Mouse (Mus musculus): ENCODE measurements around the gene Mynn. TPM values are rescaled to one million over a fixed set of nuclear protein-coding genes. Genes with fewer than 3 reads are reported as not detected.
A peak's percentile ranks its signal among the peaks of the same experiment; 100 is the strongest.

Gene Mynn
- polyA plus RNA-seq, 1 experiment from 2014 or later = 36.1 TPM

DNA sequence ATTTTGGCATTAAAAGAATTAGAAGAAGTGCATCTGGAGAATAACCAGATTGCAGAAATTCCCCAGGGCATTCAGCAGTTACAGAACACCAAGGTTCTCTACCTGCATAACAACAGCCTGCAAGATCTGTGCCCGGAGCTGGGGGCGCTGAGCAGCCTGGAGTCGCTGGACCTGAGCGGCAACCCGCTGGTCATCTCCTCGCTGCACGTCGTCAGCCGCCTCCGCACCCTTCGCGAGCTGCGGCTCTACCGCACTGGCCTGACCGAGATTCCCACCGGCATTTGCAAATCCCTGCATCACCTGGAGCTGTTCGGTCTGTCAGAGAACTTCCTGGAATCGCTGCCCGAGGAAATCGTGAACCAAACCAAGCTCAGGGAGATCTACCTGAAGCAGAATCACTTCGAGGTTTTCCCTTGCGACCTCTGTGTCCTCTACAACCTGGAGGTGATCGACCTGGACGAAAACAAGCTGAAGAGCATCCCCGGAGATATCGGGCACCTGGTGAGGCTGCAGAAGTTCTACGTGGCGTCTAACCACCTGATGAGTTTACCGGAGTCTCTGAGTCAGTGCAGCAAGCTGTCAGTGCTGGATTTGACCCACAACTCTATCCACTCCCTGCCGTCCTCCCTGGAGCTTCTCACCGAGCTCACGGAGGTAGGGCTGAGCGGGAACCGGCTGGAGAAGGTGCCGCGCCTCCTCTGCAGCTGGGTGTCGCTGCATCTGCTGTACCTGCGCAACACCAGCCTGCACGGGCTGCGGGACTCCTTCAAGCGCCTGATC lies 48.4 kb downstream of the Mynn start:
- Histone ChIP-seq H3K9ac (ENCODE audit: low read depth, low read length) (0 out of 2 replicates have a peak overlapping the region, but pooled peaks have one; percentile 25), H3K36me3 (ENCODE audit: control insufficient read depth, insufficient read depth, low read length) (no peaks in the 10 kb centered on the region), H3K4me2 (replicated peaks; ENCODE audit: low read depth, low read length) (peak overlapping the region; percentile 71), H3K9me3 (ENCODE audit: control insufficient read depth, low read length) (no peaks in the 10 kb centered on the region), H3K27me3 (ENCODE audit: control insufficient read depth, insufficient read depth, low read length) (peaks cover 15% of the 10 kb centered on the region), H3K27ac (ENCODE audit: low read depth, low read length) (no peak overlapping the region), H3K4me3 (ENCODE audit: low read depth, low read length) (peak overlapping the region; percentile 34), H3K4me1 (replicated peaks; ENCODE audit: control insufficient read depth, insufficient read depth, low read length) (0 out of 2 replicates have a peak, but pooled peaks cover 8% of the 10 kb centered on the region)
- under 1% methylated on average over 41 of the region's 41 CpGs for WGBS
- DNase-seq (ENCODE audit: low spot score) (peak; percentile 40), ATAC-seq (ENCODE audit: low FRiP score) (peak; percentile 48; the same call in 1 of the 2 replicates)

DNA sequence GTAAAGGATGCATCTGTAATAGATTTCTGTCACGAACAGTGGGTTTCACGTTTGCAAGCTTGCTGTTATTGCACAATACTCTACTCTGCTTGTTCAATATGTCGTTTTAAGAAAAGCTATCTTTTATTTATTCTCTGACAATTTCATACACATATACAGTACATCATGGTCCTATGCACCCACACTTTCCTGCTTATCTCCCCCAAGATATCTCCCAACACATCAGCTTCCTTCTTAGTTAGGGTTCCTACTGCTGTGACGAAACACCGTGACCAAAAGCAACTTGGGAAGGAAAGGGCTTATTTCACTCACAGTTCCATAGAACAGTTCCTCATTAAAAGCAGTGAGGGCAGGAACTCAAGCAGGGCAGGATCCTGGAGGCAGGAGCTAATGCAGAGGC lies 54.1 kb downstream of the Mynn start:
- Histone ChIP-seq H3K27me3 (ENCODE audit: control insufficient read depth, insufficient read depth, low read length) (0 out of 2 replicates have a peak, but pooled peaks cover 5% of the 10 kb centered on the region), H3K27ac (ENCODE audit: low read depth, low read length) (no peak overlapping the region), H3K36me3 (ENCODE audit: control insufficient read depth, insufficient read depth, low read length) (no peaks in the 10 kb centered on the region), H3K4me2 (replicated peaks; ENCODE audit: low read depth, low read length) (no peak overlapping the region), H3K9ac (ENCODE audit: low read depth, low read length) (no peak overlapping the region), H3K4me1 (replicated peaks; ENCODE audit: control insufficient read depth, insufficient read depth, low read length) (no peaks in the 10 kb centered on the region), H3K9me3 (ENCODE audit: control insufficient read depth, low read length) (no peaks in the 10 kb centered on the region), H3K4me3 (ENCODE audit: low read depth, low read length) (no peak overlapping the region)
- no peak for ATAC-seq (ENCODE audit: low FRiP score)
- WGBS = 87% methylated on average over 5 of the region's 5 CpGs
- DNase-seq (ENCODE audit: low spot score) = no peak

DNA sequence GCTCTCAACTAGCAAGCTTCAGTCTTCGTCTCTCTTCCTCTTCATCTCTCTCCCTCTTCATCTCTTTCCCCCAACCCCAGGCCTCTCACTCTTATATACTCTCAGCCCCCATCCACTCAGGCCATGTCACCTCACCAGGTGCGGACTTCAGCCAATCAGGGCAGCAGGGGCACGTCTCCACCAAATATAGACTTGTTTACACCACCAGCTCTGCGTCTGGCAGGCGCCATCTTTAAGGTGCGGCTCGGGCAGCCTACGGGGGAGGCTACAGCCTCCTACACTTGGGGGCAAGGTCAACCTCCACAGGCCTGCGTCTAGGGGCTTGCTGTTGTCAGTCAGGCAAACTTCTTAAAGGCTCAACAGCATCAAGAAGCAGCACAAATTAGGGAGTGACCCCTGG lies 56.6 kb downstream of the Mynn start:
- Histone ChIP-seq H3K4me3 (ENCODE audit: low read depth, low read length) (no peak overlapping the region), H3K36me3 (ENCODE audit: control insufficient read depth, insufficient read depth, low read length) (no peaks in the 10 kb centered on the region), H3K9me3 (ENCODE audit: control insufficient read depth, low read length) (no peaks in the 10 kb centered on the region), H3K27ac (ENCODE audit: low read depth, low read length) (no peak overlapping the region), H3K4me2 (replicated peaks; ENCODE audit: low read depth, low read length) (no peak overlapping the region), H3K9ac (ENCODE audit: low read depth, low read length) (no peak overlapping the region), H3K4me1 (replicated peaks; ENCODE audit: control insufficient read depth, insufficient read depth, low read length) (no peaks in the 10 kb centered on the region), H3K27me3 (ENCODE audit: control insufficient read depth, insufficient read depth, low read length) (no peaks in the 10 kb centered on the region)
- WGBS = 84% methylated on average over 9 of the region's 9 CpGs
- DNase-seq (ENCODE audit: low spot score) = no peak
- no peak for ATAC-seq (ENCODE audit: low FRiP score)

Other genes with a start within 250 kb of the Mynn start
- gene Mecom, start 54.1 kb upstream of the Mynn start, polyA plus RNA-seq (2014; fragmentation: Nextera tagmentation; extraction: Ambion mirVana) = 40.2 and 44.3 TPM in 2 replicates
- gene Actrt3, start 2.1 kb upstream of the Mynn start, polyA plus RNA-seq (2014; fragmentation: Nextera tagmentation; extraction: Ambion mirVana) = 0.22 and 0.49 TPM in 2 replicates
- gene Lrriq4, start 42.4 kb downstream of the Mynn start, polyA plus RNA-seq (2014; fragmentation: Nextera tagmentation; extraction: Ambion mirVana) = not detected in 2 replicates
- 2.9 and 4.1 TPM in 2 replicates for gene Lrrc34, start 45.8 kb downstream of the Mynn start, polyA plus RNA-seq (2014; fragmentation: Nextera tagmentation; extraction: Ambion mirVana)
- gene Lrrc31, start 97.8 kb downstream of the Mynn start, polyA plus RNA-seq (2014; fragmentation: Nextera tagmentation; extraction: Ambion mirVana) = not detected in 2 replicates
- not detected in 2 replicates for gene Samd7, start 144.2 kb downstream of the Mynn start, polyA plus RNA-seq (2014; fragmentation: Nextera tagmentation; extraction: Ambion mirVana)
- 64.3 and 71.5 TPM in 2 replicates for gene Sec62, start 190.8 kb downstream of the Mynn start, polyA plus RNA-seq (2014; fragmentation: Nextera tagmentation; extraction: Ambion mirVana)

Measured in hindbrain, embryonic 11.5 days (tissue).